Mouse (Mus musculus) cerebellum, postnatal 10 days (tissue): ENCODE measurements around the gene Klhl11.
A peak's percentile ranks its signal among the peaks of the same experiment; 100 is the strongest.

Experiments used
- DNase-seq, 2 experiments: peaks; one replicate each; pipeline ENCODE4 v3.0.0; 2021; ENCODE audit warnings: mixed read lengths in 2 of 2

Klhl11 gene

DNA sequence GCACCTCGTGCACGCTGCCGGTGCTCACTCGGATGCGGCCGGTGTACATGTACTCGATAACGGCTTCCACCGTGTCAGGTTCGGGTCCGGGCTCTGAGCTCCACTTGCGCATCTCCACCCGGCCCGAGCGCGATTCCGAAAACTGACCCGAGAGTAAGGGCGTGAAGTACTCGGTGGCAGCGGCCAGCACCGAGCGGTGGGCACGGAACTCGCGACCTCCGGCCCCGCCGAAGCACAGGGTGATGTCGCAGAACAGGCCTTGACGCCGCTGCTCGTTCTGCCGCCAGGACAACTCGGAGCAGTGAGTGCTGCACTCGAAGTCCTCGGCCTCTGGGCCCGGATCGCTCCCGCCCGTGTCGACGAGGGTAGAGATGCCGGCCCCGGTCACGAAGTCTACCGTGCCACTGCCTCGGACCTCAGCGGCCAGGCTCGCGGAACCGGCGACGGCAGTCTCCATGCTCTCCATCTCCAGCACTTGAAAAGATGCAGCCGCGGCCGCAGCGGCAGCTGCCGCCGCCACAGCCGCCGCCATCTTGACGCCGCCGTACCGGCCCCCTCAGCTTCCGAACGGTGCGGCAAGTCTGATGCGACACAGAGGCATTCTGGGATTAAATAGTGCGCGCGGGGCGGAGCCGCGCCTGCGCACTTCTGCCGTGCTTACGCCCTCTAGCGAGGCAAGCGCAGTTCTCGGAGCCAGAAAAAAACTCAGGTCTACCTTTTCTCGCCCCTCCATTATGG is at the start of gene Klhl11:
Gene Klhl11, minus strand, starts transcription at position 545 of the 738 bp plus-strand sequence.
- DNase-seq = peak; percentile 94 to 95

DNA sequence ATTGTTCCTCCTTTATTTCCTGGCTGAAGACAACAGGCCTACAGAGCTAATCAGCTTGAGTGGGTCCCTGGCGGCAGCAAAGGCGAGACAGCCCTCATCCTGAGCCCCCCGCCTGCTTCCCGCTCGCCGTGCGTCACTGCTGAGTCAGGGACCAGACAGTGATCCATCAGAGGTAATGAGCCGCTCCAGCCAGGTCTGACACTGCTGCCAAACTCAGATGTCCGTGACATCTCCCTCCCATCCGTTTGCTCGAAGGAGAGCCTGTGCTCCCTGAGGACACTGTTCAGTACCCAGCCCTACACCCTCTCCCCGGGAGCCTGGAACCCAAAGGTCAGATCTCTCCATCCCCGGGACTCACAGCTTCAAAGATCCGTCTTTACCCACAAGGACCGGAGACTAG is 48.3 kb upstream of the Klhl11 start:
- DNase-seq = peak in 1 of 2 experiments; percentile 26

DNA sequence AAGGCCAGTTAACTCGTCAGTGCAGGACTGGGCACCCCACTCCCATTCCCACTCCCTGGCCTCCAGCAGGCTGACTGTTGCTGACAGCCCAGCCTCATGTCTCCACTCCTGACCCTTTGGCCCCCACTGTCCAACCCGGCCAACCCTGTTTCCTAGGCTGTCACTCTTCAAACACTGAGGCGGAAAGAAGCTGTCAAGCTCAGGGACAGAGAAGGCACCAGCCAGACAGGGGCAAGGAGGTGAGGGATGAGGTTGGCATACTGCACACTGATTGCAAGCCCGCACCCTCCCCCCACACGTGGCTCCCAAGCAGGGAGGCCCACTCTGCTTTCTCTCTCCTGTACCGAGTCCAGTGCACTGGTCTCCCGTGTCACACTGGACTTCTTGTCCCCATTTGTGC is 46.6 kb upstream of the Klhl11 start:
- peak in 1 of 2 experiments; percentile 22 for DNase-seq

DNA sequence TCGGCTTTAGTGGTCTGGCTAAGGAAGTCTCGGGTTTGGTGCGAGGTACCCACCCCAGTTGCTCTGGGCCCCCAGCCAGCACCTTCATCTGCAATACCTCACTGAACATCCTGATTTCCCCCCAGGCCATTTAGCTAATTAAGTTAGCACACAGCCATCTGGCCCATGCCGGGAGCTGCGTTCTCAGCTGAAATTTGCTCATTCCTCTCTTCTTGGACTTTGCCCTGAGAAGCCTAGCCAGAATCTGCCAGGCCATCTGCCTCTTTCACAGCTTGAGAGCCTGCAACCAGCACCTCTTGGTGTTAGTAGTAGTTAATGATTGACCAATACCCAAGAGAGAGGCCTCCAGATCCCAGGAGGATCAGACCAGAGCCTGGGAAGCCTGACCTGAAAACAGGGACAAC is 45.6 kb upstream of the Klhl11 start:
- peak; percentile 96 to 97 for DNase-seq

DNA sequence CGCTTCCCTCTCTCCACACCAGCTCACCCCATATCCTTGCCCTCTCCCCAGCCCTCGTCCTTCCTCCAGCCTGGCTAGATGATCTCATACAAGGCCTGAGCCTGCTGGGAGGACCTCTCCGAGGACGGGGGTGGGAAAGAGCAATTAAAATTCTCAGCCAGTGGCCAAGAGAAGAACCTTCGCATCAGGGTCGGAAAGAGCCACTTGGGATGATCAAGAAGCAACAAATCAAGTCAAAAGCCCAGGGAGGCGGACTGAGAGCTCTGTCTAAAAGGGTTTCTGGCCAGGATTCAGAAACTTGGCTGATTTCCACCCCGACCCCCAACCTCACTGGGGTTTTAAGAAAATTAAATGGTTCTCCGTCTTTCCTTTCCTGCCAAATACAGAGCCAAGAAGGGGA is 43.8 kb upstream of the Klhl11 start:
- peak; percentile 58 to 61 for DNase-seq

DNA sequence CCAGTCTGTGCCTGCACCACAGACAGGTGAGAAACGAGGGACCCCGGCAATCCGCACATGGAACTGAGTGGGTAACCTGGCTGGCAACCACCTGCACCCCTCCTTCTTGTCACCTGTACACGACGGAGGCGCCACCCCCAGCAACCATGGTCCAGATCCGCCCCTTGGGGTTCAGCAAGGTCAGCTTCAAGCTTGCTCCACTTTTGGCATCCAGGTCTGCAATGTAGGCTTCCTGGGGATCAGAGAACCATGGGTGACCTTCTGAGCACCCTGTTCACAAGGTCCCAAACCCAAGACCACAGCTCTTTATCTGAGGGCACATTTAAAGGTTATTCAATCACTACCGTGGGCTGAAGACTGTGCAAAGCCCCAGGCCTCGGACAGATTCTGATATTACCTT is 43.2 kb upstream of the Klhl11 start:
- DNase-seq = peak in 1 of 2 experiments; percentile 17

DNA sequence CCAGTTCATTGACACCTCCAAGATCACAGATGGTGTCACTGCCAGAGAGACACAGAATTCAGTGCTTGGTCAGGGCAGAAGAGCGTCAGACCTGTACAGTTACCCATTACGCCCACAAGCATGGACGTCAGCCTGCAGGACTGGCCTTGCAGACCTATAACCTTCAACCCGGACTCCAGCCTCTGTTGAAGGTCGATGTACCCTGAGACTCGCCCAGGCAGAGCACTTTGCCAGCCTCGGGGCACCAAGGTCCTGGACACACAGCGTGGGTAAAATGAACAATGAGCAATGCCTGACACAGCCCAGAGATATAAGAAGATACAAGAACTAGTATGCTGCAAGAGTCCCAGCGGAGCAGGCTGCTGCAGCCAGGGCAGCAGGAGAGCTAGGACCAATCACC is 42.5 kb upstream of the Klhl11 start:
- no peak for DNase-seq

DNA sequence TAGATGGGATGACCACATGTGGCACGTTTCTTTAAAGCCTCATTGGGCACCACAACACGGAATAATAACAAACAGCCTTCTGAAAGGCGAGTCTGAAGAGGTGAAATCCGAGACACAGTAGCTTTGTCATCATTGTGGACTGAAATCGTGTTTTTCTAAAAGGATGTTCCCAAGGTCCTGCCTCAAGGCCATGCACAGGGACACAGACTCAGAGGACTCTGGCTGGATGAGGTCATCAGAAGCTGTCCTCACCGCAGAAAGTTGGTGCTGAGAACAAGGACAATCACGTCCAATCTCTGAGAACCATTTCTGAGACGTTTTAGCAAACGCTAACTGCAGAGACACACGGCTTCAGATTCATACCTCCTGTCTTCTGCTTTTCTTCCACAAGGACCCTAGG is 41.2 kb upstream of the Klhl11 start:
- no peak for DNase-seq

DNA sequence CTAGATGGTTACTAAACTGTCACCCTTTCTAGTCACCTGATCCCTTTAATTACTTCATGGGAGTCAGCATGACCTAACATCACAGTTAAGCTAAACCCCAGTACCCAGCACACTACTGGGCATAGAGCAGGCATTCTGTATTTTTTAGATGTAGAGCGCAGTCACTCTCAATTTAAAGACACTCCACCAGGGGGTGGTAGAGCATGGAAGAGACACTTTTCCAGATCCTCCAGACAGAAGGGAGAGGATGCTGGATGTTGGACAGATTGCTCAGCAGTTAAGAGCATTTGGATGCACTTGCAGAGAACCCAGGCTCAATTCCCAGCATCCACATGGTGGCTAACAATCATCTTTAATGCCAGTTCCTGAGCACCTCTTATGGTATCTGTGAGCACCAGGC is 39.8 kb upstream of the Klhl11 start:
- DNase-seq = peak; percentile 80 to 85

DNA sequence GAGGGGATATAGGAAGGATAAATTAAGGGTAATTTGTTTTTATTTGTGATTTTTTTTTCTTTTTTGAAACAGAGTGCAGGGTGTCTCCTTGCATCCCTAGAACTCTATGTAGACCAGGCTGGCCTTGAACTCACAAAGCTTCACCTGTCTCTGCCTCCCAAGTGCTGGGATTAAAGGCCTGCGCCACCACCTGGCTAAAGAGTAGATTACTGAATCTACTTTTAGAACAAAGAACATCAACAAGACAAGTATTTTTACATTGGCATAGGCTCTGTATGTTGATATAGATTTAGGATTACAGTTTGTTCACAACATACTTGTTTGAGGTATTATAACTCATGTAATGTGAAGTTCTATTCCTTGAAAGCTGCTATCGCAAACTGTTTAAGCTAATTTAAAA is 38.0 kb upstream of the Klhl11 start:
- DNase-seq = no peak

DNA sequence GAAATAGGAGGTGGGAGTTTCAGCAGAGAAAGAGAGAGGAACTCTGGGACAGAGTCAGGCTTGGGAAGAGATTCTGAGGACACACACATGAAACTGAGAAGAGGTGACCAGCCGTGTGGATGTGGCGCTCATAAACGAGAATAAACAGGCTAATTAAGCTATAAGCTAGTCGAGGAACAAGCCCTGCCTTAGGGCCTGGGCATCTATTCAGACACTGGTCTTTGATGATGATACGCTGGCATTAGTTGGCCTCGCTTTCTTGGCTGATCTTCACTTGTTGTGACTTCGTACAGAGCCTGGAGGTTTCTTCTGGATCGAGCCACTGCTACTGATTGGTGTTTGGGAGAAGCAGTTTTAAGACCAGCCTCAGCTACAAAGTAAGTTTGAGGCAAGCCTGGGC is 33.5 kb upstream of the Klhl11 start:
- DNase-seq = no peak

DNA sequence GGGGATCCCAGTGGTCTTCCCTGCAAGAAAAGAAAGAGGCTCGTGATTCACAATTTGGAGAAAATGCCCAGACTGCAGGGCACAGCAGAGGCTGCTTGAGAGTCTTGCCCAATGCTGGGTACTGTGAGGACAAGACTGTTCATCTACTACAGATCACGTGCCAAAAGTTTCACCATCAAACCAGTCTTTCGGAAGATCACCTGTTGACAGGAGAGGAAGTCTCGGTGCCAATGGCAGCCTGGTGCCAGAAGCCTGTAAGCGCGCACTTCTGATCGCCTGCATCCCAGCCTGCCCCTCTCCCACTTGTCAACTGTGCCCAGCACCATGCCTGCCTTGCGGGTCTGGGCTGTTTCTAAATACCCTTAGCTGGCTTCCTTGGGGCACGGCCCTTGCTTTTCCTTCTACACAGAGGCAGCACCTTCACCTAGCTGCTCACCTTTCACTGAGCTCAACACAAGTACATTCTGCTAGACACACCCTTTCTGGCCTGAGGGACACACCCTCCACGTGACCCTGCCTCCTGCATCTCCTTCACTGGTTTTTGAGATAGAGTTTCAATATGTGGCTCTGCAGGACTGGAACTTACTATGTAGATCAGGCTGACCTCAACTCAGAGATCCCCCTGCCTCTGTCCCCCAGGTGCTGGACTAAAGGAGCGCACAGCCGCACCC is 32.6 kb upstream of the Klhl11 start:
- no peak for DNase-seq

DNA sequence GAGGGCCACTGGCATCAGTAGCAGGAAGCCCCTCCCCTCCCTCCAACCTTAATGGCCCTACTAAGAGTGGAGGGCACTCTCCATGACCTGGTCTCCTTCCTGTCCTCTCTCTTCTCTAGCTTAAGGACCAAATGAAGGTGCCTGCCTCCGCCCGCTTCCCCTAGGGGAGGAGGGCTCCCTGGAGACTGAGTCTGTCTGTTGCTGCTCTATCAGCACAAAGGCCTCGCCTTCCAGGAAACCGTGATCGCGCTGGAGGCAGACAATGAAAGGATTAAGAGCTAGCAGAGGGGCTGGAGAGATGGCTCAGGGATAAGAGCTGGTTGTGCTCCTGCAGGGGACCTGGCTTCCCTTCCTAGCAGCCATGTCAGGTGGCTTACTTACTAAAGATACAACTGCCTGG is 28.8 kb upstream of the Klhl11 start:
- DNase-seq = no peak

DNA sequence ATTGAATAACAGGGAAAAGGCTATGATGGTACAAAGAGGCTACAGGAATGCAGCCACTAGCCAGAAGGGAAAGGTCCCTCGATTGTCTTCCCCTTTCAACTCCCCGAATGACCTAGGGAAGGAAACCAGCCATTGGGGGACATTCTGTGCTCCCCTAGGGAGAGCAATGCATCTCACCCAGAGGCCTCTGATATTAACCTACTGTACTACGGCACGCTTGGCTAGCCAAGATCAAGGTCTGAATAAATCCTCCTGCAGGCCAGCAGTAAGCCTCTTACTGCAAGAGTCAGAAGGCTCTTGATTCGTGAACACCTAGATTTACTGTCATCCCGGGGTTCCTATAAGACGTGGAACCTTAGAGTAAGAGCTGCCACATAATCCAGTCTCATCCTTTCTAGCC is 28.1 kb upstream of the Klhl11 start:
- no peak for DNase-seq

DNA sequence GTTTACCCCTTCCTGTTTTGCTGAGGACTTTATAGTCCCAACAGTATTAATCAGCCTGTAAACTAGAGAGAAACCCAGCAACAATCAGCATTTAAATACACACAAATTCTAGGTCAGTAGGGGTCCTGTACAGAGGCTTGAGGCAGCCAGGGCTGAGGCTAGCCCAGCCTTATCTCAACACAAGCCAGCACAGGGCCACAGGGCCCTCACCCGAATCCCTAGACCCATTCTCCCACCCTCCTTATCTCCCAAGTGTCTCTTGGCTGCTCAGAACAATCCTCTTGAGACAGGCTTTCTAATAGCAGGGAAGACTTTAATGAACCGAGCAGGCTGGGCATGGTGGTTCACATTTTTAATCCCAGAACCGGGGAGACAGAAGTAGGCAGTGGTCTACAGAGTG is 27.7 kb upstream of the Klhl11 start:
- no peak for DNase-seq

DNA sequence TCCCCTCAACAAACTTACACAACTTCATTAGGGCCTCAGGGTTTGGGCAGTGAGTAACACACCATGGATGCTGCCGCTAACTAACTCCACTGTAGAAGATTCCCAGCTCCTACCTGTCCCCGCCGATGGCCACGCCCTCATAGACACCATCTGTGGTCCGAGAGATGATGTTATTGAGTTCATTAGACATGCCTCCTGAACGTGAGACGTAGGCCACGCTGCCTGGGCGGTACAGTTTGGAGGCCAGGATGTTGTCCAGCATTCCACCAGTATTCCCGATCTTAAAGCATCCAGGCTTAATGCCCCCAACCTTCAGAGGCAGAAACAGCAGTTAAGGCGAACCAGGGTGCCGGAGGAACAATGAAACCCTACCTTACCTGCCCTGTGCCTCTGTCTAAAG is 21.2 kb upstream of the Klhl11 start:
- no peak for DNase-seq

DNA sequence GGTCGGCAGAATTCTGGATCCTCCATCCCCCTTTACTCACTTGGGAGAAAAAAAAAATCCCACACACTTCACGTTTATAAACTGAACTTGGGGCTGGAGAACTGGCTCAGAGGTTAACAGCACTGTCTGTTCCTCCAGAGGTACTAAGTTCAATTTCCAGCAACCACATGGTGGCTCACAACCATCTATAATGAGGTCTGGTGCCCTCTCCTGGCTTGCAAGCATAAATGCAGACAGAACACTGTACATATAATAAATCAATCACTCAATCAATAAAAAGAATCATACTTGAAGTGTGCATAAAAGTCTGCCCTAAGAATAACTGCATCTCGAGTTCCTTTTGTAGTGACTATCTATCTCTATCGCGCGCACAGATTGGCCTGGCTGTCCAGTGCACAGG is 18.4 kb upstream of the Klhl11 start:
- peak in 1 of 2 experiments; percentile 16 for DNase-seq

DNA sequence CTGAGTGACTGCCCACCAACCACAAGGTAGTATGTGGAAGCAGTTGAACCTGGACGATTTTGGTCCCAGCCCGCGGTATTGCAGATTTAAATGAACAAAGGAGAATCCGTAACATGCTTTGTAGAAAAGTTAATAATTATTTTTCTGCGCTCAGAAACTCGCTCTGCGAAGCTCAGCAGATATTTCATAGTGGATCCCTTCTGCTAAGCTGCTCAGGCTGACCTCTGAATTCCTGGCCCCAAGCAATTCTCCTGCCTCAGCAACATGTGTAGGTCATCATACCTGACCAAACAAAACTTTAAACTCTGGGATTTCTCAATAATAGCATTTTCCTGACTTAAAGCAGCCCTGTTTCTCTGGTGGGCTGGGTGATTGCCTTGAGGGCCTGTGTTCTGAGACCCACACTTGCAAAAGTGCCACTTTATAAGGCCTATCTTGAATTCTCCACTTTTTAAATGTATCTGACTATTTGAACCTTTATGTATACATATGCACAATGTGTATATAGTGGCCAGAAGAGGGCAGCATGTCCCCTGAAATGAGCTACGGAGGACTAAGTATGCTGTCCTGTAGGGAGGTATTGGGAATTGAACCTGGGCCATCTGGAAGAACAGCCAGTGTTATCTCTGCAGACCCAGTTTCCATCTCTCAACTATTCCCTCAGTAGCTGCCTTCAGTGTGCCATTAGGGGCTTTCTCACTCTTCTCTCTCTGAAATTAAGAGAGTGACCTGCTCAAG is 13.4 kb upstream of the Klhl11 start:
- peak; percentile 76 to 78 for DNase-seq

DNA sequence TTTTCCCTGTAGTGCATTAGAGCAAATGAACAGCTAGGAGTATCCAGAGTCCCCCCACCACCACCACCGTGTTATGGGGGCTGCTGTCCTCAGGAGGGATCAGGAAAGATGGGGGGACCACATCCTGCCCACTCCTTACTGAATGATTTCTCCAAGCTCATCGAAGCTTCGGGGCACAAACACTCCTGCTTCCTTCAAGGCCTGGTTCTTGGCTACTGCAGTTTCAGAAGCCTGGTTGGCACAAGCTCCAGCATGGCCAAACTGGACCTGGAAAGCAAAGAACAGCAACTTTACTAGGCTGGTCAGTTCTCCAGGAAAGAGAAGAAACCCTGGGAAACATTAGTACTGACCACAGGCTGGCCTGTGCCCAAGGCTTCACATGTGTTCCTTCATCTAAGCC is 11.9 kb upstream of the Klhl11 start:
- DNase-seq = no peak

DNA sequence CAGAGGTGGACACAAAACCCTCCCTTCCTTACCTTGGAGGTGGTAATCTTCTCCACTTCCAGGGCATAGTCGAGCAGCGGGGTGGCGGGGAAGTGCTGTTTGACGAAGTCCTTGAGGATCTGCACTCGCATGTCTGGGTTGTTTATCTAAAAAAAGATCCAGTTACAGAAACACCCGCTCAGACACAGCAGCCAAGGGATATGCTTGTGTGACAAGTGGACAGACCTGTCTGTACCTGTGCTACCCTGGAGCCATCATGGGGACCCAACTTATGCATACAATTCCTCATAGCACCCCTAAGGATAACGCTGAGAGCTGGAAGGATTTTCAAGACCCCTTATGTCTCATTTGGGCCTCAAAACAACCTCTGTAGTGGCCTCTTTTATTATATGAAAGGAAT is 6.6 kb upstream of the Klhl11 start:
- DNase-seq = no peak

DNA sequence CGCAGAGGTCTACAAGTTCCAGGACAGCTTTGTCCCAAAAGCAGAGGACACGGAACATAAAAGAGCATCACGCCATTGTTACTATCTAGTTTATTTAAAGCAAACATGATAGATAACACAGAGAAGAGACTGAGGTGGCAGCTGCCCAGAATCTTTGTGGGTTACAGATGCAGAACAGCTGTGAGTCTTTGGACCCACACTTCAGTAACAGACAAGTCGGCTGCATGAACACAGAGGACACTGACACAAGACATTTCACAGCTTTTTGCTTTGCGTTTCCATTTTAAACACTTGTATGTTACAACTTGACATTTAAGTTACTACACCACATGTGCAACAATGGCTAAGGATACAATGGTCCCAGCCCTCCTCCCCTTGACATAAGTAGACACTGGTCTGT is 3.7 kb upstream of the Klhl11 start:
- no peak for DNase-seq

DNA sequence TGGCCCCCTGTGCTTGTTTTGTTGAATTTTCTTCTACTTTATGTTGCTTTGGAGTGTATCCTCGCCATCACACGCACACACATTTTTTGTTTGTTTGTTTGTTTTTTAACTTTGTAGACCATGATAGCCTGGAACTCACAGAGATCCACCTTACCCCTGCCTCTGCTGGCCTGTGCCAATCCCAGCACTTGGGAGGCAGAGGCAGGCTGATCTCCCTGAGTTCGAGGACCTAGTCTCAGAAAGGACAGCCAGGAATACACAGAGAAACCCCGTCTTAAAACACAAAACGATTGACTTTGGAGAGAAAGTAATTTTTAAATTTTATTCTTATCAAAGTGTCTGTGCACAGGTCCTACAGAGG is 374 bp upstream of the Klhl11 start:
- DNase-seq = no peak

DNA sequence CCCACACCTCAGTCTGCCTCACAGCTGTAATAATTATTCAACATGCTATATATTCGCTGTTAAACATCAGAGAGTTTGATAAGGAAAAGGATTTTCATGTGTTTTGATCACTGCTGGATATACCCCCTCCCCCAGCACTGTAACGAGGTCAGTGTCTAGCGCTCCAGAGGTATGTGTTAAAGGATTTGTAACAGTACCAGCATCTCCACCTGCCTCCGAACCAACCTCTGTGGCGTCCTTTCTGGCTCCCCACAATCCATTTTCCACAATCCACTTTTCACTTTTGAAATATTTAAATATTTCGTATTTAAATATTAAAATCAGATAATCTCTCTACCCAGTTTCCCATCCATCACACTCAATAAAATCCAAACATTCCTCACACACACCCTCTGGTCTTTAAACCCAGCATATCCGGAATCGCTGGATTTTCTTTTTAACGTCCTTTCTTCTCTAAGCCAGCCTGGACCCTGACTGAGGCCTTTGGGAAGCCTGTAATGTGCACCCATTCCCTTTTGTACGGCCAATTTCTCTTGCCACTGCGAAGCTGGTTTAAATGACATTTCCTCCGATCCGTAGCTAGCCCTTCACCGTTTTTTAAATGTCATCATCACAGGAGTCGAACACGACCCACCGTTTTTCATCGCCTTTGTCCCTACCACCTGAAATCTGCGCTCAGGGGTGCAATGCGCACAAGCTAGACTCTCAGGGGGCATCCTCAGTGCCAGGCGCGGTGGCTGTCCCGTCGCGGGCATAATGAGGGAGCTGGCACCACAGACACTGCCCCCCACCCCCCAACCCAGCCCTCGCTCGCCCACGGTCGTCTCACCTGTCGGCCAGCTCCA is 967 bp downstream of the Klhl11 start:
- peak in 1 of 2 experiments; percentile 36 for DNase-seq
